Mouse (Mus musculus): ENCODE data around the gene Ecpas.

The Ecpas gene

GRCm38 (mm10) chr4:58749510-58749909, 163.0 kb downstream of the Ecpas start:
- in situ Hi-C loops (cut with MboI, MseI), result loop anchor here in 1 of 2 experiments (5.0 kb wide), 1 partner anchor 482 kb away; no protein-coding TSS in a partner anchor

GRCm38 (mm10) chr4:58749101-58749500, 163.4 kb downstream of the Ecpas start:
- in situ Hi-C loops (cut with MboI, MseI), result loop anchor here in 1 of 2 experiments (5.0 kb wide), 1 partner anchor 482 kb away; no protein-coding TSS in a partner anchor

Data from T-helper 17 cell (primary cell).